ENCODE assay signal across 21 mouse cellular contexts in genomic region chr6:91938491-91938890, GRCm38 (mm10). TPM values are rescaled to one million over a fixed set of nuclear protein-coding genes. Genes with fewer than 3 reads are reported as not detected.
DNase-seq lines count a peak whose midpoint lies in the region; ATAC-seq and TF ChIP-seq lines count a peak whose summit lies in the region.
"Had no signal": no experiment of that assay in that cellular context is flagged by ENCODE, and none has a peak within 500 bp of the region (broad histone marks: within the 10 kb centered on the region; RNA-seq: fewer than 3 reads in every experiment).

No protein-coding gene starts in this region.

- DNase-seq in hindbrain, postnatal 0 days (ENCODE audit: low spot score), result no peak
- DNase-seq in lung, embryonic 14.5 days, result peak; percentile 83
- DNase-seq in lung, adult 2 months, result no peak
- DNase-seq in lung, postnatal 10 days, result peak; percentile 64
- no peak for DNase-seq in lung, adult 18-20 months
- DNase-seq in embryo, embryonic 11 days, result peak; percentile 27
- DNase-seq in heart, adult 2 months, result no peak
- DNase-seq: adrenal gland, postnatal 14 days; cerebellum, adult 18-20 months; cerebellum, adult 9-11 months; cerebellum, postnatal 36 days; gastrocnemius, postnatal 14 days had no signal

- no peaks in the 10 kb centered on the region for H3K36me3 ChIP-seq in hindbrain, postnatal 0 days (ENCODE audit: insufficient read depth, low read length)
- no peaks in the 10 kb centered on the region for H3K36me3 ChIP-seq in hindbrain, embryonic 13.5 days
- H3K36me3 ChIP-seq in lung, embryonic 14.5 days (ENCODE audit: insufficient read depth), result no peaks in the 10 kb centered on the region
- no peaks in the 10 kb centered on the region for H3K36me3 ChIP-seq in heart, adult 2 months (ENCODE audit: control insufficient read depth, insufficient read depth, low read length)
- H3K36me3 ChIP-seq: embryonic facial prominence, embryonic 13.5 days; forebrain, embryonic 12.5 days; heart, embryonic 12.5 days; hindbrain, embryonic 10.5 days had no signal

- TF ChIP-seq POLR2A in lung, adult 2 months (IDR thresholded peaks at IDR 0.05; ENCODE audit: borderline replicate concordance, extremely low read depth, low read depth, low read length), result no peak
- no peak for TF ChIP-seq POLR2A in heart, adult 2 months (IDR thresholded peaks at IDR 0.05; ENCODE audit: insufficient read depth, low read depth, low read length)

- no peak overlapping the region for H3K9ac ChIP-seq in hindbrain, postnatal 0 days (replicated peaks; ENCODE audit: low read length)
- no peak overlapping the region for H3K9ac ChIP-seq in hindbrain, embryonic 13.5 days
- no peak overlapping the region for H3K9ac ChIP-seq in lung, embryonic 14.5 days
- H3K9ac ChIP-seq in heart, adult 2 months (ENCODE audit: low read depth, low read length), result no peak overlapping the region
- H3K9ac ChIP-seq: embryonic facial prominence, embryonic 13.5 days; forebrain, embryonic 12.5 days; heart, embryonic 12.5 days had no signal

- H3K4me3 ChIP-seq in hindbrain, postnatal 0 days (ENCODE audit: low read length), result no peak overlapping the region
- no peak overlapping the region for H3K4me3 ChIP-seq in hindbrain, embryonic 13.5 days
- no peak overlapping the region for H3K4me3 ChIP-seq in lung, embryonic 14.5 days (ENCODE audit: low read depth, low read length)
- no peak overlapping the region for H3K4me3 ChIP-seq in lung, adult 2 months (replicated peaks; ENCODE audit: extremely low read depth, low read depth, low read length)
- no peak overlapping the region for H3K4me3 ChIP-seq in heart, adult 2 months
- H3K4me3 ChIP-seq: embryonic facial prominence, embryonic 13.5 days; forebrain, embryonic 12.5 days; heart, embryonic 12.5 days; hindbrain, embryonic 10.5 days had no signal

- H3K27me3 ChIP-seq in hindbrain, postnatal 0 days (ENCODE audit: insufficient read depth, low read length), result no peaks in the 10 kb centered on the region
- no peaks in the 10 kb centered on the region for H3K27me3 ChIP-seq in hindbrain, embryonic 13.5 days
- H3K27me3 ChIP-seq in lung, embryonic 14.5 days (ENCODE audit: insufficient read depth, low read length), result no peaks in the 10 kb centered on the region
- H3K27me3 ChIP-seq in heart, adult 2 months (ENCODE audit: control insufficient read depth, insufficient read depth, low read length), result no peaks in the 10 kb centered on the region
- H3K27me3 ChIP-seq: CH12.LX; embryonic facial prominence, embryonic 13.5 days; forebrain, embryonic 12.5 days had no signal

- no peaks in the 10 kb centered on the region for H3K9me3 ChIP-seq in hindbrain, postnatal 0 days (ENCODE audit: low read length)
- no peaks in the 10 kb centered on the region for H3K9me3 ChIP-seq in hindbrain, embryonic 13.5 days
- H3K9me3 ChIP-seq in lung, embryonic 14.5 days (ENCODE audit: low read depth, low read length), result no peaks in the 10 kb centered on the region
- H3K9me3 ChIP-seq: embryonic facial prominence, embryonic 13.5 days; forebrain, embryonic 12.5 days; heart, embryonic 12.5 days; hindbrain, embryonic 10.5 days had no signal

- TF ChIP-seq CTCF in hindbrain, postnatal 0 days (IDR thresholded peaks at IDR 0.05; ENCODE audit: low read depth), result 0 out of 2 replicates have a peak, but pooled peaks have one; percentile 8
- peak; percentile 30 for TF ChIP-seq CTCF in lung, embryonic 14.5 days (IDR thresholded peaks at IDR 0.05; ENCODE audit: low read depth)
- TF ChIP-seq CTCF in lung, adult 2 months (IDR thresholded peaks at IDR 0.05; ENCODE audit: insufficient read depth, low read length), result no peak
- no peak for TF ChIP-seq CTCF in heart, adult 2 months (IDR thresholded peaks at IDR 0.05)

- H3K4me2 ChIP-seq in hindbrain, postnatal 0 days (ENCODE audit: low read depth, low read length), result no peak overlapping the region
- no peak overlapping the region for H3K4me2 ChIP-seq in hindbrain, embryonic 13.5 days
- H3K4me2 ChIP-seq in lung, embryonic 14.5 days, result no peak overlapping the region
- H3K4me2 ChIP-seq: embryonic facial prominence, embryonic 13.5 days; forebrain, embryonic 12.5 days; heart, embryonic 12.5 days had no signal

- H3K27ac ChIP-seq in hindbrain, postnatal 0 days, result no peak overlapping the region
- H3K27ac ChIP-seq in hindbrain, embryonic 13.5 days, result no peak overlapping the region
- no peak overlapping the region for H3K27ac ChIP-seq in lung, embryonic 14.5 days (ENCODE audit: low read depth)
- H3K27ac ChIP-seq in heart, adult 2 months, result no peak overlapping the region
- H3K27ac ChIP-seq: embryonic facial prominence, embryonic 13.5 days; forebrain, embryonic 12.5 days; hindbrain, embryonic 10.5 days had no signal

- WGBS in hindbrain, postnatal 0 days, result 58% methylated on average over 4 of the region's 4 CpGs
- 65% methylated on average over 4 of the region's 4 CpGs for WGBS in hindbrain, embryonic 13.5 days
- WGBS in lung, embryonic 14.5 days, result 17% methylated on average over 4 of the region's 4 CpGs
- 64% methylated on average over 4 of the region's 4 CpGs for WGBS in lung, adult 2 months
- WGBS in heart, adult 2 months, result 74% methylated on average over 4 of the region's 4 CpGs

- ATAC-seq in hindbrain, postnatal 0 days, result no peak
- no peak for ATAC-seq in hindbrain, embryonic 13.5 days (ENCODE audit: low FRiP score)
- ATAC-seq in lung, embryonic 14.5 days (ENCODE audit: insufficient read depth), result peak; percentile 96
- ATAC-seq: activated CD4-positive, CD25-positive, alpha-beta regulatory T cell, adult 4 months; forebrain, embryonic 16.5 days; Patski had no signal

- no peak for TF ChIP-seq EP300 in heart, adult 2 months (IDR thresholded peaks at IDR 0.05; ENCODE audit: insufficient read depth, low read depth, low read length)

- no peaks in the 10 kb centered on the region for H3K79me2 ChIP-seq in heart, adult 2 months (replicated peaks; ENCODE audit: control insufficient read depth, insufficient read depth, low read length)

- intact Hi-C loops in heart, adult 2 months (cut with DNase I), result no loop called here

- H3K4me1 ChIP-seq in hindbrain, postnatal 0 days (ENCODE audit: insufficient read depth, low read length), result no peaks in the 10 kb centered on the region
- peaks cover 5% of the 10 kb centered on the region; the same call in 1 of the 2 replicates for H3K4me1 ChIP-seq in hindbrain, embryonic 13.5 days (replicated peaks)
- H3K4me1 ChIP-seq in lung, embryonic 14.5 days (ENCODE audit: insufficient read depth), result no peaks in the 10 kb centered on the region
- no peaks in the 10 kb centered on the region for H3K4me1 ChIP-seq in lung, adult 2 months (ENCODE audit: control insufficient read depth, insufficient read depth, low read length)
- H3K4me1 ChIP-seq in heart, adult 2 months (ENCODE audit: control insufficient read depth, insufficient read depth, low read length), result no peaks in the 10 kb centered on the region
- H3K4me1 ChIP-seq: embryonic facial prominence, embryonic 13.5 days had no signal

RNA-seq across cellular contexts. Expression of gene 4930590J08Rik, which starts 35.9 kb away (rescaled TPM):
- 2.2 and 3.2 TPM in 2 replicates for total RNA-seq in hindbrain, postnatal 0 days (2014; rRNA removed)
- polyA plus RNA-seq in hindbrain, postnatal 0 days (2015; fragmentation: Nextera tagmentation; extraction: Ambion mirVana), result 0.63 and 0.64 TPM in 2 replicates
- polyA plus RNA-seq in hindbrain, embryonic 13.5 days (2015; fragmentation: Nextera tagmentation; extraction: Ambion mirVana), result 1.2 and 1.4 TPM in 2 replicates
- 0.16 and 0.79 TPM in 2 replicates for polyA plus RNA-seq in lung, embryonic 14.5 days (2014; fragmentation: Nextera tagmentation; extraction: Ambion mirVana)
- 0.22 TPM in 2 replicates for polyA plus RNA-seq in lung, adult 2 months (2012; rRNA removed)
- total RNA-seq in heart, adult 2 months (2021), result under 1 TPM; 0.52 to 0.78 TPM
- 0.43 and 0.94 TPM in 2 replicates for polyA plus RNA-seq in heart, adult 2 months (2012; rRNA removed)

RNA-seq across cellular contexts. Expression of gene Fgd5, which starts 40.2 kb away (rescaled TPM):
- total RNA-seq in hindbrain, postnatal 0 days (2014; rRNA removed), result 17.6 and 17.7 TPM in 2 replicates
- 9.1 and 9.4 TPM in 2 replicates for polyA plus RNA-seq in hindbrain, postnatal 0 days (2015; fragmentation: Nextera tagmentation; extraction: Ambion mirVana)
- polyA plus RNA-seq in hindbrain, embryonic 13.5 days (2015; fragmentation: Nextera tagmentation; extraction: Ambion mirVana), result 18.2 and 18.9 TPM in 2 replicates
- 15.6 and 16.9 TPM in 2 replicates for polyA plus RNA-seq in lung, embryonic 14.5 days (2014; fragmentation: Nextera tagmentation; extraction: Ambion mirVana)
- polyA plus RNA-seq in lung, adult 2 months (2012; rRNA removed), result 31.2 and 32.6 TPM in 2 replicates
- total RNA-seq in heart, adult 2 months (2021), result 10 to 100 TPM; 21.0 to 21.8 TPM
- 12.7 and 18.4 TPM in 2 replicates for polyA plus RNA-seq in heart, adult 2 months (2012; rRNA removed)
- total RNA-seq: CH12.LX had no signal

Comparison
In these comparisons a context has a peak if more than half of its experiments do, and no peak if none do; other contexts are left out.
1. DNase-seq: peak in lung, embryonic 14.5 days (single experiment), lung, postnatal 10 days (single experiment) and embryo, embryonic 11 days (single experiment); none in hindbrain, postnatal 0 days (single experiment), lung, adult 2 months (single experiment), lung, adult 18-20 months (0 of 2) and heart, adult 2 months (0 of 2).
2. CTCF ChIP-seq: peak in hindbrain, postnatal 0 days (single experiment) and lung, embryonic 14.5 days (single experiment); none in lung, adult 2 months (single experiment) and heart, adult 2 months (single experiment).